Mouse (Mus musculus) heart, embryonic 12.5 days (tissue): ENCODE data around the gene Tmed9. TPM values are rescaled to one million over a fixed set of nuclear protein-coding genes. Genes with fewer than 3 reads are reported as not detected.

ENCODE experiments used
- ATAC-seq: fragments of 200-750 bp; cut with Nextera tagmentation; 2 replicates; pipeline ENCODE4 v1.8.0; 2017; ENCODE audit warnings: moderate TSS enrichment, moderate library complexity; ENCODE audit not compliant: insufficient number of reproducible peaks, low FRiP score
- H3K27ac ChIP-seq: fragments of 300-500 bp; sonication (generic); 2 replicates; pipeline ENCODE4 v1.5.1; 2016; ENCODE audit warnings: mild to moderate bottlenecking, moderate library complexity; ENCODE audit not compliant: poor library complexity, severe bottlenecking
- H3K27me3 ChIP-seq: fragments of 300-500 bp; sonication (generic); replicated peaks from 2 replicates; pipeline ENCODE4 v1.6.1; 2016; ENCODE audit warnings: mild to moderate bottlenecking, moderate library complexity
- H3K36me3 ChIP-seq: fragments of 300-500 bp; sonication (generic); 2 replicates; pipeline ENCODE4 v1.6.1; 2016; ENCODE audit warnings: mild to moderate bottlenecking, moderate library complexity
- H3K4me1 ChIP-seq: fragments of 300-500 bp; sonication (generic); replicated peaks from 2 replicates; pipeline ENCODE4 v1.6.1; 2016; ENCODE audit warnings: mild to moderate bottlenecking
- H3K4me2 ChIP-seq: fragments of 300-500 bp; sonication (generic); 2 replicates; pipeline ENCODE4 v1.6.1; 2016; ENCODE audit warnings: mild to moderate bottlenecking, moderate library complexity
- H3K4me3 ChIP-seq: fragments of 300-500 bp; sonication (generic); 2 replicates; pipeline ENCODE4 v1.5.1; 2016; ENCODE audit warnings: mild to moderate bottlenecking
- H3K9ac ChIP-seq: fragments of 300-500 bp; sonication (generic); 2 replicates; pipeline ENCODE4 v1.6.1; 2016; ENCODE audit warnings: mild to moderate bottlenecking, moderate library complexity
- H3K9me3 ChIP-seq: fragments of 300-500 bp; sonication (generic); replicated peaks from 2 replicates; pipeline ENCODE4 v1.6.1; 2016; ENCODE audit warnings: mild to moderate bottlenecking, moderate library complexity
- WGBS: fragments of 180-500 bp; shearing (Covaris S2); methylation state at CpG from one replicate; pipeline ENCODE4 v1.1.7; 2016; 5-methylcytosine and 5-hydroxymethylcytosine counted together
- polyA plus RNA-seq: library from polyadenylated mRNA; unstranded; fragments of >200 nt; fragmentation: Nextera tagmentation; extraction: Ambion mirVana; gene quantifications from 2 replicates; pipeline ENCODE4 v1.2.1, GENCODE M21; 2016

Tmed9 gene
- polyA plus RNA-seq = 133 and 141 TPM in 2 replicates

- 94% methylated on average over 2 of the region's 2 CpGs for WGBS
- H3K36me3 ChIP-seq = peaks cover 1% of the 10 kb centered on the region
- H3K4me2 ChIP-seq = no peak within 1 kb of the TSS
- no peaks in the 10 kb centered on the region for H3K27me3 ChIP-seq
- H3K9ac ChIP-seq = no peak within 1 kb of the TSS
- H3K9me3 ChIP-seq = peaks cover 2% of the 10 kb centered on the region; the same call in 1 of the 2 replicates
- H3K27ac ChIP-seq = no peak within 1 kb of the TSS
- H3K4me1 ChIP-seq = peaks cover 17% of the 10 kb centered on the region
- no peak for ATAC-seq
- H3K4me3 ChIP-seq = no peak within 1 kb of the TSS
Measured at GRCm38 (mm10) chr13:55573432-55573831, at the start of gene Tmed9. Tmed9 (plus strand) TSS chr13:55573732.

GRCm38 (mm10) chr13:55523951-55524600 lies 49.5 kb upstream of the Tmed9 start:
- WGBS = 78% methylated on average over 23 of the region's 23 CpGs
- no peaks in the 10 kb centered on the region for H3K9me3 ChIP-seq
- no peak overlapping the region for H3K4me2 ChIP-seq
- H3K4me1 ChIP-seq = peaks cover 10% of the 10 kb centered on the region; the same call in 1 of the 2 replicates
- H3K9ac ChIP-seq = no peak overlapping the region
- ATAC-seq = no peak
- peaks cover 2% of the 10 kb centered on the region; the same call in 1 of the 2 replicates for H3K36me3 ChIP-seq
- no peak overlapping the region for H3K4me3 ChIP-seq
- no peak overlapping the region for H3K27ac ChIP-seq
- 0 out of 2 replicates have a peak, but pooled peaks cover 3% of the 10 kb centered on the region for H3K27me3 ChIP-seq

GRCm38 (mm10) chr13:55525733-55526553 lies 47.6 kb upstream of the Tmed9 start:
- peaks cover 10% of the 10 kb centered on the region; the same call in 1 of the 2 replicates for H3K4me1 ChIP-seq
- no peak overlapping the region for H3K4me2 ChIP-seq
- H3K9ac ChIP-seq = no peak overlapping the region
- no peak overlapping the region for H3K27ac ChIP-seq
- 0 out of 2 replicates have a peak, but pooled peaks cover 3% of the 10 kb centered on the region for H3K27me3 ChIP-seq
- ATAC-seq = no peak
- no peak overlapping the region for H3K4me3 ChIP-seq
- WGBS = 75% methylated on average over 16 of the region's 16 CpGs
- no peaks in the 10 kb centered on the region for H3K9me3 ChIP-seq
- H3K36me3 ChIP-seq = peaks cover 20% of the 10 kb centered on the region

- no peak for ATAC-seq
Measured at GRCm38 (mm10) chr13:55527212-55527611, 46.3 kb upstream of the Tmed9 start.

GRCm38 (mm10) chr13:55527834-55528772 lies 45.4 kb upstream of the Tmed9 start:
- WGBS = 67% methylated on average over 18 of the region's 18 CpGs
- Histone ChIP-seq H3K36me3 (peaks cover 39% of the 10 kb centered on the region), H3K9ac (no peak overlapping the region), H3K4me2 (no peak overlapping the region), H3K27ac (no peak overlapping the region), H3K4me1 (peaks cover 6% of the 10 kb centered on the region; the same call in 1 of the 2 replicates), H3K27me3 (0 out of 2 replicates have a peak, but pooled peaks cover 3% of the 10 kb centered on the region), H3K4me3 (no peak overlapping the region), H3K9me3 (no peaks in the 10 kb centered on the region)
- no peak for ATAC-seq

More at GRCm38 (mm10) chr13:55527212-55527611, 46.3 kb upstream of the Tmed9 start:
- Histone ChIP-seq H3K9me3 (no peaks in the 10 kb centered on the region), H3K4me1 (peaks cover 10% of the 10 kb centered on the region; the same call in 1 of the 2 replicates), H3K27me3 (0 out of 2 replicates have a peak, but pooled peaks cover 3% of the 10 kb centered on the region), H3K4me2 (no peak overlapping the region), H3K4me3 (no peak overlapping the region), H3K27ac (no peak overlapping the region), H3K9ac (no peak overlapping the region), H3K36me3 (peaks cover 33% of the 10 kb centered on the region)
- 87% methylated on average over 16 of the region's 16 CpGs for WGBS

GRCm38 (mm10) chr13:55529198-55529915 lies 44.2 kb upstream of the Tmed9 start, which contains the start of gene Dok3:
Dok3 (minus strand) TSS chr13:55529296.
- no peak within 1 kb of the TSS for H3K4me2 ChIP-seq
- no peaks in the 10 kb centered on the region for H3K4me1 ChIP-seq
- no peak for ATAC-seq
- WGBS = 75% methylated on average over 8 of the region's 8 CpGs
- 0 out of 2 replicates have a peak, but pooled peaks cover 3% of the 10 kb centered on the region for H3K27me3 ChIP-seq
- H3K27ac ChIP-seq = no peak within 1 kb of the TSS
- H3K9me3 ChIP-seq = no peaks in the 10 kb centered on the region
- H3K36me3 ChIP-seq = peaks cover 52% of the 10 kb centered on the region
- no peak within 1 kb of the TSS for H3K9ac ChIP-seq
- H3K4me3 ChIP-seq = no peak within 1 kb of the TSS

- no peak for ATAC-seq
- no peaks in the 10 kb centered on the region for H3K27me3 ChIP-seq
- peak overlapping the region; percentile 90 for H3K4me2 ChIP-seq
- H3K27ac ChIP-seq = no peak overlapping the region
- H3K36me3 ChIP-seq = peaks cover 72% of the 10 kb centered on the region
- H3K9me3 ChIP-seq = no peaks in the 10 kb centered on the region
- H3K9ac ChIP-seq = no peak overlapping the region
- peak overlapping the region; percentile 95 for H3K4me3 ChIP-seq
- peaks cover 12% of the 10 kb centered on the region for H3K4me1 ChIP-seq
- 89% methylated on average over 15 of the region's 15 CpGs for whole genome bisulfite sequencing
Measured at GRCm38 (mm10) chr13:55535191-55535590, 38.3 kb upstream of the Tmed9 start.

DNA sequence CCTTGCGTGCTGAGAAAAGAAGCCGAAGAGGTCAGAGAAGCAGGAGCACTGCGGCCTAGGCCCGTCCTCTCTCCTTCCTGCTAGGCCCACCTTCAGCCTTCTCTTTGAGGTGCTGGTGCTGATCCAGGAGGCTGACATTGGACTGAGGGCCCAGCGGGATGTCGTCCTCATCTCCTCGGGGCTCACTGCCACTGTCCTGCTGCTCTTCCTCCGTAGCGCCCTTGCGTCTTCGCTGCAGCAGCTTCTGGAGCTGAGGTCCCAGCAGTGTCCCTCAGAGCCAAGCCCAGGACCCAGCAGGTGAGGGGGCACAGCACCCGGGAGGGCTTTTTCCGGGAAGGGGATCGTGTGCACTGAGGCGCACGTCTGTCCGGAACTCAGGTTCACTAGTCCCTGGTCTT lies 37.7 kb upstream of the Tmed9 start:
- 15% methylated on average over 17 of the region's 17 CpGs for WGBS
- peaks cover 12% of the 10 kb centered on the region for H3K4me1 ChIP-seq
- 0 out of 2 replicates have a peak overlapping the region, but pooled peaks have one; percentile 53 for H3K27ac ChIP-seq
- peak overlapping the region; percentile 90 for H3K4me2 ChIP-seq
- no peaks in the 10 kb centered on the region for H3K9me3 ChIP-seq
- H3K9ac ChIP-seq = peak overlapping the region; percentile 81
- ATAC-seq = peak; percentile 16
- no peaks in the 10 kb centered on the region for H3K27me3 ChIP-seq
- H3K4me3 ChIP-seq = peak overlapping the region; percentile 95
- peaks cover 72% of the 10 kb centered on the region for H3K36me3 ChIP-seq

GRCm38 (mm10) chr13:55536194-55537175 lies 37.0 kb upstream of the Tmed9 start, which contains the start of gene Ddx41:
Ddx41 (minus strand) TSS chr13:55536658.
- ATAC-seq = peak; percentile 96
- Histone ChIP-seq H3K9me3 (no peaks in the 10 kb centered on the region), H3K9ac (peak within 1 kb of the TSS; percentile 81), H3K36me3 (peaks cover 72% of the 10 kb centered on the region), H3K4me2 (peak within 1 kb of the TSS; percentile 90), H3K4me1 (peaks cover 12% of the 10 kb centered on the region), H3K27ac (peak within 1 kb of the TSS; percentile 53), H3K4me3 (peak within 1 kb of the TSS; percentile 95), H3K27me3 (no peaks in the 10 kb centered on the region)
- under 1% methylated on average over 70 of the region's 70 CpGs for WGBS
